Mouse (Mus musculus): ENCODE measurements around the gene Slc25a31.

Slc25a31 gene

GRCm38 (mm10) chr3:40708655-40709054 lies at the start of gene Slc25a31:
Gene Slc25a31 (plus strand): TSS chr3:40708855.
- no peak for DNase-seq

GRCm38 (mm10) chr3:40660231-40660630 lies 48.4 kb upstream of the Slc25a31 start:
- no peak for DNase-seq

- peak; percentile 55 to 69 for DNase-seq
Measured at GRCm38 (mm10) chr3:40666109-40666508, 42.5 kb upstream of the Slc25a31 start.

GRCm38 (mm10) chr3:40666861-40667719 lies 41.6 kb upstream of the Slc25a31 start:
- no peak for DNase-seq

GRCm38 (mm10) chr3:40668889-40669288 lies 39.8 kb upstream of the Slc25a31 start:
- no peak for DNase-seq

GRCm38 (mm10) chr3:40669395-40669794 lies 39.3 kb upstream of the Slc25a31 start:
- no peak for DNase-seq

- DNase-seq, result no peak
Measured at GRCm38 (mm10) chr3:40673515-40673914, 35.1 kb upstream of the Slc25a31 start.

GRCm38 (mm10) chr3:40674873-40675405 lies 33.7 kb upstream of the Slc25a31 start:
- DNase-seq, result no peak

GRCm38 (mm10) chr3:40678856-40679255 lies 29.8 kb upstream of the Slc25a31 start:
- DNase-seq, result no peak

- DNase-seq, result peak in 1 of 2 experiments; percentile 12
Measured at GRCm38 (mm10) chr3:40682404-40682803, 26.3 kb upstream of the Slc25a31 start.

- DNase-seq, result peak; percentile 50 to 55
Measured at GRCm38 (mm10) chr3:40683171-40683570, 25.5 kb upstream of the Slc25a31 start.

GRCm38 (mm10) chr3:40685855-40686515 lies 22.7 kb upstream of the Slc25a31 start:
- DNase-seq, result no peak

- DNase-seq, result no peak
Measured at GRCm38 (mm10) chr3:40686836-40687235, 21.8 kb upstream of the Slc25a31 start.

- DNase-seq, result no peak
Measured at GRCm38 (mm10) chr3:40687588-40687987, 21.1 kb upstream of the Slc25a31 start.

- peak; percentile 60 to 67 for DNase-seq
Measured at GRCm38 (mm10) chr3:40691566-40691965, 17.1 kb upstream of the Slc25a31 start.

- no peak for DNase-seq
Measured at GRCm38 (mm10) chr3:40693435-40693834, 15.2 kb upstream of the Slc25a31 start.

- DNase-seq, result no peak
Measured at GRCm38 (mm10) chr3:40693960-40694359, 14.7 kb upstream of the Slc25a31 start.

- DNase-seq, result no peak
Measured at GRCm38 (mm10) chr3:40694438-40694837, 14.2 kb upstream of the Slc25a31 start.

- DNase-seq, result no peak
Measured at GRCm38 (mm10) chr3:40695162-40695561, 13.5 kb upstream of the Slc25a31 start.

- no peak for DNase-seq
Measured at GRCm38 (mm10) chr3:40698834-40699233, 9.8 kb upstream of the Slc25a31 start.

- no peak for DNase-seq
Measured at GRCm38 (mm10) chr3:40704816-40705430, 3.7 kb upstream of the Slc25a31 start.

GRCm38 (mm10) chr3:40716056-40716455 lies 7.4 kb downstream of the Slc25a31 start:
- DNase-seq, result no peak

- no peak for DNase-seq
Measured at GRCm38 (mm10) chr3:40719022-40719421, 10.4 kb downstream of the Slc25a31 start.
